Mouse (Mus musculus) heart, embryonic 16.5 days (tissue): Measurements from ENCODE around the gene Evx2. TPM values are rescaled to one million over a fixed set of nuclear protein-coding genes. Genes with fewer than 3 reads are reported as not detected.

Experiments
- ATAC-seq: fragments of 200-750 bp; cut with Nextera tagmentation; replicated peaks from 2 replicates; pipeline ENCODE4 v1.8.0; 2017; ENCODE audit warnings: moderate number of reproducible peaks; ENCODE audit not compliant: insufficient read depth, low FRiP score; ENCODE audit errors: extremely low read depth
- H3K27ac ChIP-seq: fragments of 300-500 bp; sonication (generic); 2 replicates; pipeline ENCODE4 v1.5.1; 2014; ENCODE audit warnings: mild to moderate bottlenecking, low read length, control low read depth, moderate library complexity
- H3K27me3 ChIP-seq: fragments of 300-500 bp; sonication (generic); 2 replicates; pipeline ENCODE4 v1.6.1; 2014; ENCODE audit warnings: low read length, mixed read lengths; ENCODE audit not compliant: control insufficient read depth, insufficient read depth
- H3K36me3 ChIP-seq: fragments of 300-500 bp; sonication (generic); 2 replicates; pipeline ENCODE4 v1.6.1; 2014; ENCODE audit not compliant: control insufficient read depth, insufficient read depth
- H3K4me1 ChIP-seq: fragments of 300-500 bp; sonication (generic); 2 replicates; pipeline ENCODE4 v1.6.1; 2014; ENCODE audit warnings: low read length, mixed read lengths; ENCODE audit not compliant: control insufficient read depth, insufficient read depth
- H3K4me2 ChIP-seq: fragments of 300-500 bp; sonication (generic); 2 replicates; pipeline ENCODE4 v1.6.1; 2014; ENCODE audit warnings: low read depth, mild to moderate bottlenecking, control low read depth, low read length
- H3K4me3 ChIP-seq: fragments of 300-500 bp; sonication (generic); 2 replicates; pipeline ENCODE4 v1.5.1; 2014; ENCODE audit warnings: mild to moderate bottlenecking, control low read depth, low read length
- H3K9ac ChIP-seq: fragments of 300-500 bp; sonication (generic); 2 replicates; pipeline ENCODE4 v1.6.1; 2014; ENCODE audit warnings: low read length, control low read depth
- H3K9me3 ChIP-seq: fragments of 300-500 bp; sonication (generic); replicated peaks from 2 replicates; pipeline ENCODE4 v1.6.1; 2016; ENCODE audit warnings: low read length; ENCODE audit not compliant: control insufficient read depth
- WGBS: fragments of 180-500 bp; shearing (Covaris S2); extraction: QIAGEN DNeasy Blood & Tissue Kit; methylation state at CpG from one replicate; pipeline ENCODE4 v1.1.7; 2014; 5-methylcytosine and 5-hydroxymethylcytosine counted together
- polyA plus RNA-seq: library from polyadenylated mRNA; unstranded; fragments of >200 nt; fragmentation: Nextera tagmentation; extraction: Ambion mirVana; gene quantifications from 2 replicates; pipeline ENCODE4 v1.2.1, GENCODE M21; 2015

Gene Evx2
- not detected in 2 replicates for polyA plus RNA-seq

DNA sequence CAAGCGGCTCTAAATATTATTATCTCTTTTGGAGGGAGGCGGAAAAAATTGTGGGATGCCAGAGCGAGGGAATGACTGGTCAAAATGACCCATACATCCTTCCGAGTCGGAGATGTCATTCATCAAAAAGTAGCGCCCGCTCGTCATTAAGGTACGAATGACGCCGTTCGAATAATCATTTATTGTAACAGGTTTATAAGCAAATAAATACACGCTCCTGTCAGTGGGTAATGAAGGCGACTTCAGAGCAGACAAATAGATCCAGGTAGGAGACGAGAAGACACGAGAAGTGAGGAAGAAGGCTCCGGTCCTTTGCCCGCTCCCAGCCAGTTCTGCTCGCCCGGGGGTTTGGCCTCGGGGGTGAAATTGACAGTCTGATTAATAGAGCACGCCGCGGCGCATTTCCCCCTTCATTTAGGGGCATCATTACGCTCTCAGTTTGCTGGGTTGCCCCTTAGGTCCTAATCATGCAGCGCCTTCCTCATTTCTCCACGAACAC is at the start of gene Evx2:
Evx2 (minus strand) TSS at position 51 of the 499 bp plus-strand sequence.
- ATAC-seq, result no peak
- H3K4me2 ChIP-seq, result no peak within 1 kb of the TSS
- no peak within 1 kb of the TSS for H3K4me3 ChIP-seq
- peaks cover 90% of the 10 kb centered on the region for H3K27me3 ChIP-seq
- no peaks in the 10 kb centered on the region for H3K9me3 ChIP-seq
- WGBS, result 5% methylated on average over 28 of the region's 28 CpGs
- H3K9ac ChIP-seq, result no peak within 1 kb of the TSS
- H3K27ac ChIP-seq, result no peak within 1 kb of the TSS
- H3K4me1 ChIP-seq, result peaks cover 16% of the 10 kb centered on the region
- H3K36me3 ChIP-seq, result no peaks in the 10 kb centered on the region

- H3K9me3 ChIP-seq, result no peaks in the 10 kb centered on the region
- H3K4me2 ChIP-seq, result no peak overlapping the region
- peaks cover 94% of the 10 kb centered on the region for H3K27me3 ChIP-seq
- H3K36me3 ChIP-seq, result no peaks in the 10 kb centered on the region
- no peak overlapping the region for H3K4me3 ChIP-seq
- no peak overlapping the region for H3K9ac ChIP-seq
- H3K4me1 ChIP-seq, result peaks cover 10% of the 10 kb centered on the region; the same call in 1 of the 2 replicates
- no peak for ATAC-seq
- 20% methylated on average over 4 of the region's 4 CpGs for WGBS
- no peak overlapping the region for H3K27ac ChIP-seq
Observed at GRCm38 (mm10) chr2:74708676-74709075, 49.3 kb upstream of the Evx2 start.

GRCm38 (mm10) chr2:74707599-74707998 is 48.2 kb upstream of the Evx2 start:
- Histone ChIP-seq H3K9me3 (no peaks in the 10 kb centered on the region), H3K4me2 (no peak overlapping the region), H3K27ac (no peak overlapping the region), H3K9ac (no peak overlapping the region), H3K4me1 (peaks cover 10% of the 10 kb centered on the region; the same call in 1 of the 2 replicates), H3K36me3 (no peaks in the 10 kb centered on the region), H3K4me3 (no peak overlapping the region), H3K27me3 (peaks cover 94% of the 10 kb centered on the region)
- 13% methylated on average over 7 of the region's 7 CpGs for WGBS
- no peak for ATAC-seq

- Histone ChIP-seq H3K4me3 (no peak overlapping the region), H3K9me3 (no peaks in the 10 kb centered on the region), H3K27ac (no peak overlapping the region), H3K4me2 (no peak overlapping the region), H3K27me3 (peaks cover 91% of the 10 kb centered on the region), H3K4me1 (peaks cover 3% of the 10 kb centered on the region; the same call in 1 of the 2 replicates), H3K9ac (no peak overlapping the region), H3K36me3 (no peaks in the 10 kb centered on the region)
- 3% methylated on average over 13 of the region's 13 CpGs for WGBS
- ATAC-seq, result no peak
Observed at GRCm38 (mm10) chr2:74706393-74706960, 47.1 kb upstream of the Evx2 start.

GRCm38 (mm10) chr2:74705467-74706089 is 46.2 kb upstream of the Evx2 start:
- Histone ChIP-seq H3K4me2 (peak overlapping the region; percentile 77), H3K27me3 (peaks cover 93% of the 10 kb centered on the region), H3K9me3 (no peaks in the 10 kb centered on the region), H3K4me1 (peaks cover 3% of the 10 kb centered on the region; the same call in 1 of the 2 replicates), H3K27ac (no peak overlapping the region), H3K36me3 (no peaks in the 10 kb centered on the region), H3K4me3 (peak overlapping the region; percentile 53), H3K9ac (peak overlapping the region; percentile 46)
- under 1% methylated on average over 60 of the region's 85 CpGs for WGBS
- no peak; the same call in 1 of the 2 replicates for ATAC-seq

DNA sequence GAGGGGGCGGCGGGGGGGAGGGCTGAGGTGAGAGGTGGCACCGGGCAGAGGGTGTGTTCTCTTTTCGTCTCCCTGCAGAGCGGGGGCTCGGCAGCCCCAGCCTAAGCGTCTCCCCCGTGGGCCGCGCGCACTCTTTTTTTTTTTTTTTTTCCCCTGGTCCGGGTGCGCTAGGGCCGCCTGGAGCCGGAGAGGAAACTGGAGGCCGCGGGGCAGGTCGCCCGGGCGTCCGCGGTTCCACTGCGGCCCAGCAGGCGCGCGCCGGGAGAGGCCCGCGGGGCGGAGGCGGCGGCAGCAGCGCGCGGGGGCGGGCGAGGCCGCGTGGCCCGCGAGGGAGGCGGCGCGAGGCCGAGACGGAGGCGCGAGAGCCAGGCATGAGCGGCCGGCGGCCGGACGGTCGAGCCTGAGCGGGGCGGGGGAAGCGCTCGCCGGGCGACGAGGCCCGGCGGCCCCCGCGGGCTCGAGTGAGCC is 45.7 kb upstream of the Evx2 start:
- Histone ChIP-seq H3K4me3 (peak overlapping the region; percentile 53), H3K36me3 (no peaks in the 10 kb centered on the region), H3K4me1 (peaks cover 3% of the 10 kb centered on the region; the same call in 1 of the 2 replicates), H3K27ac (no peak overlapping the region), H3K4me2 (peak overlapping the region; percentile 77), H3K9ac (peak overlapping the region; percentile 46), H3K9me3 (no peaks in the 10 kb centered on the region), H3K27me3 (peaks cover 93% of the 10 kb centered on the region)
- no peak; the same call in 1 of the 2 replicates for ATAC-seq
- WGBS, result under 1% methylated on average over 37 of the region's 66 CpGs

DNA sequence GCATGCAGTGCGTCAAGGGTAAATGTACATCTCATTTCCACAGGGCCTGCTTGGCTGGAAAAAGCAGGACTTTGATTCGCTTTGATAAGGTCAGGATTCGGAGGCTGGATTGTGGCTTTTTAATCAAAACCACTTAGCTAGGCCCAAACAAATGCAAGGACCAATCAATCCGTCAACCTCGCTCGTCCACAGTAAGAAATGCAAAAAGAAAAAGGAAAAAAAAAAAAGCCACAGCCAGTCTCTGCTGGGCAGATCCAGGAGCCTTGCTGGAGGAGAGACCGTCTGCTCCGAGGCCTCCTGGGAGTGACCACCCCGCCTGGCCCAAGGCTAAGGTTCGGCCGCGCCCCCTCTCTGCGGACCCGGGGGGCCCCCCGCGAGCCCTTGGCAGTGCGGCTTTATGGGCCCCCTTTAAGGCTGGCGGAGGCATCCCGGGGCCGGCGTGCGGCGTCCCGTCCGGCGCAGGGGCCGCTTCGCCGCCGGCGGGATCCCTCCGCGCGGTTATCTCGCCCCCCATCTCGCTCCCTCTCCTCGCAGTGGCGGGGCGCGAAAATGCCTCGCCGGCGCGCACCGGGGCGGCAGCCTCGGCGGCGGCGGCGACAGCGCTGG is 45.1 kb upstream of the Evx2 start, which contains the start of gene Hoxd8:
Hoxd8 (plus strand) TSS at position 223 of the 606 bp plus-strand sequence.
- Histone ChIP-seq H3K4me2 (peak within 1 kb of the TSS; percentile 77), H3K4me3 (peak within 1 kb of the TSS; percentile 53), H3K27ac (no peak within 1 kb of the TSS), H3K9ac (peak within 1 kb of the TSS; percentile 46), H3K27me3 (peaks cover 93% of the 10 kb centered on the region), H3K9me3 (no peaks in the 10 kb centered on the region), H3K4me1 (peaks cover 3% of the 10 kb centered on the region; the same call in 1 of the 2 replicates), H3K36me3 (no peaks in the 10 kb centered on the region)
- peak; percentile 19; the same call in 1 of the 2 replicates for ATAC-seq
- WGBS, result 3% methylated on average over 46 of the region's 52 CpGs

DNA sequence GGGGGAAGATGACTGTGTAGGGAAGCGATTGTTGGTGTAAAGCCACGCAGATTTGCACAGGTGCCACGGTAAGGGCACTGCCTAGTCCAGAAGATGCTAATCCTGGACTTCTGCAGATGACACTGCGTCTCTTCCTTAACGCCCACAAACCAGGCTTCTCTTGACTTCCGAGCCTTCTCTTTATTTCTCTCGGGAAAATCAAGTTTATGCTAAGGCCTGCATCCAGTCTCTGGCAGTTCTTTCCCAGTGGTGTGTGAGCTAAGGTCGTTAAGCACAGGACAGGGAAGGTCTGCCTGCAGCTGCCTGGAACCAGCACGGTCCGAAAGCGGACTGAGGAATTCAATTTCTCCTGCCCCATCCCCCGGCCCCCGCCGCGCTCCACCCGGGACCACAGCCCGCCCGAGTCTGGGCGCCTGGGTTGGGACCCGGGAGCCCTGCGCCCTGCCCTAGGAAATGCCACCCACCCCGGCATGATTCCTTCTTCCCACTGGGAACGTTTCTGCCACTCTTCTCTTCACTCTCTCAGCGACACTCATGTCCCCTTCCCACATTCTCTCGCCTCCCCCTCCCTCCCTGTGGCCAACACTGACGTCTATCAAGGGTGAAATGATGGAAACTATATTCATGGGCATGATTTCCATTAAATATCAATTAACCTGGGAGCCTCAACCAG is 44.5 kb upstream of the Evx2 start:
- WGBS, result 4% methylated on average over 26 of the region's 26 CpGs
- H3K27ac ChIP-seq, result no peak overlapping the region
- peaks cover 3% of the 10 kb centered on the region; the same call in 1 of the 2 replicates for H3K4me1 ChIP-seq
- H3K27me3 ChIP-seq, result peaks cover 92% of the 10 kb centered on the region
- no peaks in the 10 kb centered on the region for H3K36me3 ChIP-seq
- H3K9ac ChIP-seq, result no peak overlapping the region
- no peak overlapping the region for H3K4me2 ChIP-seq
- no peak overlapping the region for H3K4me3 ChIP-seq
- no peak for ATAC-seq
- no peaks in the 10 kb centered on the region for H3K9me3 ChIP-seq
